Mouse (Mus musculus): Measurements from ENCODE around the gene Ino80.

DNA sequence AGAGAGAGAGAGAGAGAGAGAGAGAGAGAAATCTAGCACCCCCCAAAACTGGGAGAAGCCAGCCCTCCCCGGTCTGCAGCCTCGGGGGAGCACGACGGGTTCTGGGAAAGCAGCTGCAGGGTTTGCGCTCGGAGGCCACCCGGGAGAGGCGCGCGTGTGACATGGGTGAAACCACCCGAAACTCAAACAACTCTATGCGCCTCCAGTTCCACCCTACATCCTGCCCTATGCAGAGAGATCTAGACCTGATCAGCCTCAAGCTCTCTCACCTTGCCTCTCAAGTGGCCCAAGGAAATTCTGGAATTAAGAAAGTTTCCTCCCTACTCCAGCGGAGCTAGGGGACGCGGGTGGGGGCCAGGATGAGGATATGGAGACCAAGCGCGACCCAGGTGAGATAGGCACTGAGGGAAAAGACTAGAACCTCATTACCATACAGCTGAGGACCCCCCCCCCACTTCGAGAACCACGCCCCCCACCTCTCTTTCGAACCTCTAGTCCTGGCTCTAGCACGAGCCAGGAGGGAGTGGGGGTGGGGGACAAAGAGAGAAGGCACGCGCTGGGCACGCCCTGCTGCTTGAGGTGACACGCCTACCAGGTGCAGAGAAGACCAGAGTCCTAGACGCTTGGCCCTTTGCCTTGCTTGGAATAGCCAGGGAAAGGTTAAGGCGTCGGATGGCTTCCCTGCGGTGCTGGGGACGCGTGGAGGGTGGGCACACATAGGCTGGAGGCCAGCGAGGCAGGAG lies 152.7 kb downstream of the Ino80 start:
- TF ChIP-seq POLR2A (IDR thresholded peaks at IDR 0.05; ENCODE audit: borderline replicate concordance, low read depth, low read length) (no peak), CTCF (IDR thresholded peaks at IDR 0.05; ENCODE audit: low read depth, low read length) (no peak)
